18 mouse cellular contexts compared by ENCODE assay signal in the genomic region with DNA sequence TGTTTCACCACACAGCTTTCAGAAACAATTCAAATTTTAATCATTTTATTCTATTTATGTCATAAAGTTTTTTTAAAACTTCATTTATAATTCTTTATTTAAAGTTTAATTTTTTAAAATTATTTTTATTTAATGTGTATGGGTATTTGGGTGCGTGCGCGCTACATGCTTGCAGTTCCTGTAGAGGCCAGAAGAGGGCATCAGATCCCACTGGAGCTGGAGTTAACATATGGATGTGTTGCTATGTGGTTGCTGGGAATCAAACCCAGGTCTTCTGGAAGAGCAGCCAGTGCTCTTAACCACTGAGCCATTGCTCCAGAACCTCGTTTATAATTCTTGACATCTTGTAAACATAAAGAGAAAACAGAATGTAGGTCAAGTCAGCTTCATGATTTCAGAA. TPM values are rescaled to one million over a fixed set of nuclear protein-coding genes. Genes with fewer than 3 reads are reported as not detected.
DNase-seq lines count a peak whose midpoint lies in the region; ATAC-seq and TF ChIP-seq lines count a peak whose summit lies in the region.
"Had no signal": no experiment of that assay in that cellular context is flagged by ENCODE, and none has a peak within 500 bp of the region (broad histone marks: within the 10 kb centered on the region; RNA-seq: fewer than 3 reads in every experiment).

No protein-coding gene starts in this region.

- peak; percentile 37; the same call in 1 of the 2 replicates for TF ChIP-seq CTCF in cerebellum, adult 2 months (IDR thresholded peaks at IDR 0.05; ENCODE audit: borderline replicate concordance, insufficient read depth, low read depth, low read length)
- peak; percentile 41 for TF ChIP-seq CTCF in intestine, postnatal 0 days (IDR thresholded peaks at IDR 0.05; ENCODE audit: low read depth)
- TF ChIP-seq CTCF in midbrain, postnatal 0 days (IDR thresholded peaks at IDR 0.05), result peak; percentile 55
- no peak for TF ChIP-seq CTCF in thymus, adult 2 months (IDR thresholded peaks at IDR 0.05; ENCODE audit: borderline replicate concordance, control insufficient read depth, extremely low read depth, insufficient read depth, low read length, poor library complexity)

- no peak overlapping the region for H3K27ac ChIP-seq in cerebellum, adult 2 months (ENCODE audit: insufficient read depth, low read length)
- H3K27ac ChIP-seq in intestine, postnatal 0 days (ENCODE audit: low read depth, low read length), result no peak overlapping the region
- H3K27ac ChIP-seq in intestine, embryonic 15.5 days, result no peak overlapping the region
- H3K27ac ChIP-seq in midbrain, postnatal 0 days (ENCODE audit: low read depth, low read length), result no peak overlapping the region
- H3K27ac ChIP-seq in midbrain, embryonic 15.5 days, result no peak overlapping the region
- no peak overlapping the region for H3K27ac ChIP-seq in thymus, adult 2 months (ENCODE audit: control insufficient read depth, insufficient read depth, low read length)
- H3K27ac ChIP-seq: liver, embryonic 13.5 days; midbrain, embryonic 12.5 days had no signal

- no peaks in the 10 kb centered on the region for H3K36me3 ChIP-seq in intestine, postnatal 0 days (ENCODE audit: control insufficient read depth, insufficient read depth)
- H3K36me3 ChIP-seq in intestine, embryonic 15.5 days, result no peaks in the 10 kb centered on the region
- H3K36me3 ChIP-seq in midbrain, postnatal 0 days (ENCODE audit: insufficient read depth, low read length), result no peaks in the 10 kb centered on the region
- no peaks in the 10 kb centered on the region for H3K36me3 ChIP-seq in midbrain, embryonic 15.5 days (replicated peaks)
- H3K36me3 ChIP-seq in thymus, adult 2 months (ENCODE audit: control insufficient read depth, insufficient read depth, low read length), result no peaks in the 10 kb centered on the region
- H3K36me3 ChIP-seq: liver, embryonic 13.5 days; midbrain, embryonic 12.5 days had no signal

- H3K4me3 ChIP-seq in cerebellum, adult 2 months (replicated peaks; ENCODE audit: insufficient read depth, low read depth, low read length), result no peak overlapping the region
- no peak overlapping the region for H3K4me3 ChIP-seq in intestine, postnatal 0 days (ENCODE audit: low read depth, low read length)
- H3K4me3 ChIP-seq in intestine, embryonic 15.5 days (replicated peaks), result no peak overlapping the region
- no peak overlapping the region for H3K4me3 ChIP-seq in midbrain, postnatal 0 days (ENCODE audit: low read depth, low read length)
- H3K4me3 ChIP-seq in midbrain, embryonic 15.5 days, result no peak overlapping the region
- H3K4me3 ChIP-seq in thymus, adult 2 months (ENCODE audit: control insufficient read depth, insufficient read depth, low read length), result no peak overlapping the region
- H3K4me3 ChIP-seq: liver, embryonic 13.5 days; midbrain, embryonic 12.5 days had no signal

- 94% methylated on average over 4 of the region's 4 CpGs for WGBS in cerebellum, adult 2 months
- WGBS in intestine, postnatal 0 days, result 77% methylated on average over 4 of the region's 4 CpGs
- 76% methylated on average over 4 of the region's 4 CpGs for WGBS in intestine, embryonic 15.5 days
- WGBS in midbrain, postnatal 0 days, result 94% methylated on average over 4 of the region's 4 CpGs
- WGBS in midbrain, embryonic 15.5 days, result 92% methylated on average over 4 of the region's 4 CpGs
- WGBS in thymus, adult 2 months, result 88% methylated on average over 4 of the region's 4 CpGs

- no peak for ATAC-seq in cerebellum, adult (ENCODE audit: insufficient number of reproducible peaks, low FRiP score, low TSS enrichment)
- ATAC-seq in intestine, postnatal 0 days, result no peak
- no peak for ATAC-seq in intestine, embryonic 15.5 days
- no peak for ATAC-seq in midbrain, postnatal 0 days (ENCODE audit: low FRiP score)
- no peak for ATAC-seq in midbrain, embryonic 15.5 days (replicated peaks)

- H3K4me2 ChIP-seq in intestine, postnatal 0 days (replicated peaks; ENCODE audit: low read depth), result no peak overlapping the region
- no peak overlapping the region for H3K4me2 ChIP-seq in intestine, embryonic 15.5 days (replicated peaks)
- no peak overlapping the region for H3K4me2 ChIP-seq in midbrain, postnatal 0 days (ENCODE audit: low read depth, low read length, poor library complexity, severe bottlenecking)
- no peak overlapping the region for H3K4me2 ChIP-seq in midbrain, embryonic 15.5 days
- H3K4me2 ChIP-seq: liver, embryonic 13.5 days; midbrain, embryonic 12.5 days had no signal

- no peak for DNase-seq in cerebellum, adult 2 months
- no peak for DNase-seq in midbrain, postnatal 0 days (ENCODE audit: low spot score)
- no peak for DNase-seq in thymus, adult 2 months
- DNase-seq in left cerebral cortex, postnatal 14 days (ENCODE audit: low spot score in 2 of 2), result no peak
- DNase-seq: cerebellum, adult 18-20 months; kidney, adult 11 months; liver, embryonic 13.5 days; lung, postnatal 36 days; right cerebral cortex, postnatal 4 days; thymus, postnatal 25 days had no signal

- no peak overlapping the region for H3K9ac ChIP-seq in intestine, postnatal 0 days (ENCODE audit: low read depth, low read length)
- no peak overlapping the region for H3K9ac ChIP-seq in intestine, embryonic 15.5 days
- no peak overlapping the region for H3K9ac ChIP-seq in midbrain, postnatal 0 days (replicated peaks; ENCODE audit: low read length, poor library complexity, severe bottlenecking)
- no peak overlapping the region for H3K9ac ChIP-seq in midbrain, embryonic 15.5 days
- H3K9ac ChIP-seq: liver, embryonic 13.5 days; midbrain, embryonic 12.5 days had no signal

- intact Hi-C loops in left cerebral cortex, postnatal 14 days (cut with DNase I), result no loop called here

- H3K9me3 ChIP-seq in intestine, postnatal 0 days (ENCODE audit: control insufficient read depth), result no peaks in the 10 kb centered on the region
- H3K9me3 ChIP-seq in intestine, embryonic 15.5 days, result no peaks in the 10 kb centered on the region
- no peaks in the 10 kb centered on the region for H3K9me3 ChIP-seq in midbrain, postnatal 0 days (ENCODE audit: low read length)
- H3K9me3 ChIP-seq in midbrain, embryonic 15.5 days, result no peaks in the 10 kb centered on the region
- H3K9me3 ChIP-seq: liver, embryonic 13.5 days; midbrain, embryonic 12.5 days had no signal

- H3K27me3 ChIP-seq in cerebellum, adult 2 months (ENCODE audit: control insufficient read depth, insufficient read depth, low read length), result no peaks in the 10 kb centered on the region
- no peaks in the 10 kb centered on the region for H3K27me3 ChIP-seq in intestine, postnatal 0 days (replicated peaks; ENCODE audit: control insufficient read depth, insufficient read depth, low read length)
- peaks cover 2% of the 10 kb centered on the region; the same call in 1 of the 2 replicates for H3K27me3 ChIP-seq in intestine, embryonic 15.5 days (replicated peaks)
- H3K27me3 ChIP-seq in midbrain, postnatal 0 days (ENCODE audit: insufficient read depth, low read length), result no peaks in the 10 kb centered on the region
- H3K27me3 ChIP-seq in midbrain, embryonic 15.5 days (replicated peaks), result no peaks in the 10 kb centered on the region
- H3K27me3 ChIP-seq in thymus, adult 2 months (ENCODE audit: control insufficient read depth, insufficient read depth, low read length), result no peaks in the 10 kb centered on the region
- H3K27me3 ChIP-seq: midbrain, embryonic 12.5 days had no signal

- H3K4me1 ChIP-seq in cerebellum, adult 2 months (ENCODE audit: control insufficient read depth, insufficient read depth, low read length), result peaks cover 25% of the 10 kb centered on the region
- no peaks in the 10 kb centered on the region for H3K4me1 ChIP-seq in intestine, postnatal 0 days (replicated peaks; ENCODE audit: control insufficient read depth, insufficient read depth, low read length)
- no peaks in the 10 kb centered on the region for H3K4me1 ChIP-seq in intestine, embryonic 15.5 days (replicated peaks)
- peaks cover 5% of the 10 kb centered on the region; the same call in 1 of the 2 replicates for H3K4me1 ChIP-seq in midbrain, postnatal 0 days (ENCODE audit: insufficient read depth, low read length)
- peaks cover 11% of the 10 kb centered on the region for H3K4me1 ChIP-seq in midbrain, embryonic 15.5 days
- no peaks in the 10 kb centered on the region for H3K4me1 ChIP-seq in thymus, adult 2 months (replicated peaks; ENCODE audit: control insufficient read depth, insufficient read depth, low read length)
- H3K4me1 ChIP-seq: liver, embryonic 13.5 days had no signal

- no peak for TF ChIP-seq POLR2A in cerebellum, adult 2 months (IDR thresholded peaks at IDR 0.05; ENCODE audit: borderline replicate concordance, insufficient read depth, low read length)
- no peak for TF ChIP-seq POLR2A in thymus, adult 2 months (IDR thresholded peaks at IDR 0.05; ENCODE audit: control insufficient read depth, extremely low read depth, insufficient read depth, low read length, poor library complexity)

RNA-seq across cellular contexts. Expression of gene Zdhhc22, which starts 8.5 kb away (rescaled TPM):
- polyA plus RNA-seq in cerebellum, adult 2 months (2012; rRNA removed), result 28.1 and 29.3 TPM in 2 replicates
- 0.46 and 0.55 TPM in 2 replicates for polyA plus RNA-seq in intestine, postnatal 0 days (2015; fragmentation: Nextera tagmentation; extraction: Ambion mirVana)
- polyA plus RNA-seq in intestine, embryonic 15.5 days (2015; fragmentation: Nextera tagmentation; extraction: Ambion mirVana), result 0.06 and 0.34 TPM in 2 replicates
- 19.4 and 21.9 TPM in 2 replicates for total RNA-seq in midbrain, postnatal 0 days (2014; rRNA removed)
- 30.9 and 32.2 TPM in 2 replicates for polyA plus RNA-seq in midbrain, postnatal 0 days (2015; fragmentation: Nextera tagmentation; extraction: Ambion mirVana)
- 17.8 and 21.8 TPM in 2 replicates for polyA plus RNA-seq in midbrain, embryonic 15.5 days (2015; fragmentation: Nextera tagmentation; extraction: Ambion mirVana)
- polyA plus RNA-seq in thymus, adult 2 months (2012; rRNA removed), result 0.86 and 1.6 TPM in 2 replicates
- total RNA-seq in left cerebral cortex, postnatal 14 days (2021), result 10 to 100 TPM; 46.0 to 56.9 TPM
- total RNA-seq: CH12.LX; hematopoietic stem cell, adult 5-6 weeks had no signal
- polyA plus RNA-seq: gonadal fat pad, adult 2 months; liver, embryonic 13.5 days had no signal

RNA-seq across cellular contexts. Expression of gene Tmem63c, which starts 22.4 kb away (rescaled TPM):
- 55.9 and 71.0 TPM in 2 replicates for polyA plus RNA-seq in cerebellum, adult 2 months (2012; rRNA removed)
- 0.52 and 0.71 TPM in 2 replicates for polyA plus RNA-seq in intestine, postnatal 0 days (2015; fragmentation: Nextera tagmentation; extraction: Ambion mirVana)
- polyA plus RNA-seq in intestine, embryonic 15.5 days (2015; fragmentation: Nextera tagmentation; extraction: Ambion mirVana), result 0.44 and 0.63 TPM in 2 replicates
- 25.4 and 30.1 TPM in 2 replicates for total RNA-seq in midbrain, postnatal 0 days (2014; rRNA removed)
- polyA plus RNA-seq in midbrain, postnatal 0 days (2015; fragmentation: Nextera tagmentation; extraction: Ambion mirVana), result 10.2 and 10.7 TPM in 2 replicates
- 11.1 and 12.7 TPM in 2 replicates for polyA plus RNA-seq in midbrain, embryonic 15.5 days (2015; fragmentation: Nextera tagmentation; extraction: Ambion mirVana)
- 0.43 and 0.58 TPM in 2 replicates for polyA plus RNA-seq in thymus, adult 2 months (2012; rRNA removed)
- 10 to 100 TPM; 41.2 to 43.1 TPM for total RNA-seq in left cerebral cortex, postnatal 14 days (2021)
- total RNA-seq: hematopoietic stem cell, adult 5-6 weeks had no signal
- polyA plus RNA-seq: liver, embryonic 13.5 days had no signal

RNA-seq across cellular contexts. Expression of gene Cipc, which starts 51.9 kb away (rescaled TPM):
- polyA plus RNA-seq in cerebellum, adult 2 months (2012; rRNA removed), result 122 and 127 TPM in 2 replicates
- polyA plus RNA-seq in intestine, postnatal 0 days (2015; fragmentation: Nextera tagmentation; extraction: Ambion mirVana), result 3.2 and 3.8 TPM in 2 replicates
- polyA plus RNA-seq in intestine, embryonic 15.5 days (2015; fragmentation: Nextera tagmentation; extraction: Ambion mirVana), result 10.6 TPM in 2 replicates
- total RNA-seq in midbrain, postnatal 0 days (2014; rRNA removed), result 65.7 and 77.5 TPM in 2 replicates
- 34.6 and 37.6 TPM in 2 replicates for polyA plus RNA-seq in midbrain, postnatal 0 days (2015; fragmentation: Nextera tagmentation; extraction: Ambion mirVana)
- polyA plus RNA-seq in midbrain, embryonic 15.5 days (2015; fragmentation: Nextera tagmentation; extraction: Ambion mirVana), result 55.0 and 56.0 TPM in 2 replicates
- polyA plus RNA-seq in thymus, adult 2 months (2012; rRNA removed), result 43.8 and 56.5 TPM in 2 replicates
- total RNA-seq in left cerebral cortex, postnatal 14 days (2021), result 10 to 100 TPM; 71.2 to 72.2 TPM
